Mouse (Mus musculus): ENCODE results near the gene Itih4. TPM values are rescaled to one million over a fixed set of nuclear protein-coding genes. Genes with fewer than 3 reads are reported as not detected.

Itih4 gene
- polyA plus RNA-seq, 1 experiment from 2014 or later, result not detected

DNA sequence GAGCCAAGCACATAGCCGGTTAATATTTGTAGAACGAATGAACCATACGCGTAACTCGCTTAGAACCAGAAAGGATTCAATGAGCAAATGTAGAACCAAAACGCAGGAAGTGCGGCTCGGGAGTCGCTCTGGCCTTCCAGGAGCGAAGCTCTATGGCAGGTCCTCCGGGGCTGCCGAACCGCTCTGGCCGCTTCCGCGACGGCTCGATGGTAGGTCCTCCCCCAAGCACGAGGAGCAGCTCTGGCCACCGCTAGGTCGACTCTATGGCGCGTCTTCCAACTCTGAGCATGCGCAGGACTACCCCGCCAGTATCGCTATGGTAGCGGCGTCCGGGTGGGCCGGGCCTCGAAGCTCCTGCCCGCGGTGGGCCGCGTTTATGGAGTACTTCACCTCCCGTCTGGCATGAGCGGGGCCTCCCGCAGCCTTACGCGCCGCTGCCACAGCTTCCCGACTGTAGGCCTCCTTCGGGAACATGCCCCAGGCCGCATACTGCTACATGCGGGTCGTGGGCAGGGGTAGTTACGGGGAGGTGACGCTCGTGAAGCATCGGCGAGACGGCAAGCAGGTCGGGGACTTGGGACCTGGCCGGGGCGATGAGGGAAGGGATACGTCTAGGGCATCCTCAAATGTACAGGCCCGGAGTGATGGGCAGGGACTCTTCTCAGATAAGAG lies 65.0 kb downstream of the Itih4 start, which contains the start of gene Nek4:
Nek4 (plus strand) TSS at position 224 of the 672 bp plus-strand sequence.
- Histone ChIP-seq H3K4me1 (replicated peaks) (peaks cover 11% of the 10 kb centered on the region), H3K4me2 (peak within 1 kb of the TSS; percentile 72)
- under 1% methylated on average over 57 of the region's 57 CpGs for WGBS

More for the DNA sequence above, 65.0 kb downstream of the Itih4 start, which contains the start of gene Nek4:
- Histone ChIP-seq H3K27me3 (no peaks in the 10 kb centered on the region), H3K9me3 (no peaks in the 10 kb centered on the region), H3K27ac (replicated peaks) (peak within 1 kb of the TSS; percentile 79), H3K4me3 (peak within 1 kb of the TSS; percentile 93), H3K36me3 (no peaks in the 10 kb centered on the region; the same call in 1 of the 2 replicates), H3K9ac (peak within 1 kb of the TSS; percentile 87)
- peak; percentile 99 for ATAC-seq (ENCODE audit: low FRiP score, low read depth)

Other genes starting within 250 kb of the Itih4 start
- gene Rft1, start 232.1 kb upstream of the Itih4 start, polyA plus RNA-seq (2015; fragmentation: Nextera tagmentation; extraction: Ambion mirVana), result 8.0 and 8.6 TPM in 2 replicates
- gene Sfmbt1, start 171.6 kb upstream of the Itih4 start, polyA plus RNA-seq (2015; fragmentation: Nextera tagmentation; extraction: Ambion mirVana), result 16.9 and 18.1 TPM in 2 replicates
- gene Tmem110, start 60.9 kb upstream of the Itih4 start, polyA plus RNA-seq (2015; fragmentation: Nextera tagmentation; extraction: Ambion mirVana), result 19.8 and 20.4 TPM in 2 replicates
- 0.85 and 0.88 TPM in 2 replicates for gene Mustn1, start 7.3 kb upstream of the Itih4 start, polyA plus RNA-seq (2015; fragmentation: Nextera tagmentation; extraction: Ambion mirVana)
- gene Itih3, start 37.3 kb downstream of the Itih4 start, polyA plus RNA-seq (2015; fragmentation: Nextera tagmentation; extraction: Ambion mirVana), result 2.4 and 2.7 TPM in 2 replicates
- not detected in 2 replicates for gene Itih1, start 56.8 kb downstream of the Itih4 start, polyA plus RNA-seq (2015; fragmentation: Nextera tagmentation; extraction: Ambion mirVana)
- 16.2 and 19.6 TPM in 2 replicates for gene Nek4, start 64.9 kb downstream of the Itih4 start, polyA plus RNA-seq (2015; fragmentation: Nextera tagmentation; extraction: Ambion mirVana)
- 60.4 and 61.2 TPM in 2 replicates for gene Glt8d1, start 114.9 kb downstream of the Itih4 start, polyA plus RNA-seq (2015; fragmentation: Nextera tagmentation; extraction: Ambion mirVana)
- gene Spcs1, start 115.2 kb downstream of the Itih4 start, polyA plus RNA-seq (2015; fragmentation: Nextera tagmentation; extraction: Ambion mirVana), result 323 and 340 TPM in 2 replicates
- gene Pbrm1, start 132.7 kb downstream of the Itih4 start, polyA plus RNA-seq (2015; fragmentation: Nextera tagmentation; extraction: Ambion mirVana), result 117 and 124 TPM in 2 replicates
- gene Gnl3, start 132.7 kb downstream of the Itih4 start, polyA plus RNA-seq (2015; fragmentation: Nextera tagmentation; extraction: Ambion mirVana), result 49.0 and 51.8 TPM in 2 replicates
- 59.3 and 61.1 TPM in 2 replicates for gene Smim4, start 242.5 kb downstream of the Itih4 start, polyA plus RNA-seq (2015; fragmentation: Nextera tagmentation; extraction: Ambion mirVana)
- gene Nt5dc2, start 244.6 kb downstream of the Itih4 start, polyA plus RNA-seq (2015; fragmentation: Nextera tagmentation; extraction: Ambion mirVana), result 269 and 270 TPM in 2 replicates

Data from hindbrain, embryonic 15.5 days (tissue).